In the genomic region with DNA sequence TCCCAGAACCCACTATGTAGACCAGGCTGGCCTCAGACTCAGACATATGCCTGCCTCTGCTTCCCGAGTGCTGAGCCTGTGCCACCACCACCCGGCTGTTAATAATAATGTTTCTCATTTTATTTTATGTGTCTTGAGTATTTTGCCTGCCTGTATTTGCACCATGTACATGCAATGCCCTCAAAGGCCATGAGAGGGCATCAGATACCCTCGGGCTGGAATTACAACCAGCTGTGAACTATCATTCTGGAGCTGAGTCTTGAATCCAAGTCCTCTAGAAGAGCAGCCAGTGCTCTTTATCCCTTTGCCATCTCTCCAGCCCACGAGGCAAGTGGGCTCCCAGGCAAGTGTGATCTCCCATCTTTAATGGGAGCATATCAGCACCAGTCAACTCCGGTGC, we compare ENCODE assay signal across 9 mouse cellular contexts. TPM values are rescaled to one million over a fixed set of nuclear protein-coding genes. Genes with fewer than 3 reads are reported as not detected.
DNase-seq lines count a peak whose midpoint lies in the region; ATAC-seq and TF ChIP-seq lines count a peak whose summit lies in the region.
"Had no signal": no experiment of that assay in that cellular context is flagged by ENCODE, and none has a peak within 500 bp of the region (broad histone marks: within the 10 kb centered on the region; RNA-seq: fewer than 3 reads in every experiment).

No protein-coding gene starts in this region.

- H3K9ac ChIP-seq in liver, adult 2 months (ENCODE audit: low read depth, low read length), result no peak overlapping the region
- no peak overlapping the region for H3K9ac ChIP-seq in liver, embryonic 12.5 days
- H3K9ac ChIP-seq in lung, postnatal 0 days (replicated peaks; ENCODE audit: low read depth), result no peak overlapping the region

- TF ChIP-seq CTCF in liver, adult 2 months (IDR thresholded peaks at IDR 0.05; ENCODE audit: low read depth, low read length), result peak; percentile 63
- TF ChIP-seq CTCF in lung, postnatal 0 days (IDR thresholded peaks at IDR 0.05), result peak; percentile 77

- no peak for TF ChIP-seq POLR2A in liver, adult 2 months (IDR thresholded peaks at IDR 0.05; ENCODE audit: extremely low read depth, insufficient read depth, low read length)

- peak; percentile 39 to 56 for DNase-seq in cerebellum, postnatal 10 days
- no peak for DNase-seq in cerebellum, postnatal 36 days
- peak; percentile 45 for DNase-seq in liver, adult 2 months (ENCODE audit: extremely low read depth, low read depth, low spot score)
- peak; percentile 45 for DNase-seq in WW6 (ENCODE audit: low read depth, low spot score)
- peak; percentile 42 for DNase-seq in lung, postnatal 0 days (ENCODE audit: low spot score)
- DNase-seq in cerebellum, adult 11 months, result no peak

- H3K27me3 ChIP-seq in liver, adult 2 months (ENCODE audit: control insufficient read depth, insufficient read depth, low read length), result no peaks in the 10 kb centered on the region
- H3K27me3 ChIP-seq in liver, embryonic 12.5 days (replicated peaks), result peaks cover 37% of the 10 kb centered on the region
- H3K27me3 ChIP-seq in lung, postnatal 0 days (replicated peaks; ENCODE audit: insufficient read depth, low read length), result no peaks in the 10 kb centered on the region

- no peak overlapping the region for H3K27ac ChIP-seq in liver, adult 2 months (replicated peaks; ENCODE audit: insufficient read depth, low read depth, low read length)
- H3K27ac ChIP-seq in liver, embryonic 12.5 days, result no peak overlapping the region
- no peak overlapping the region for H3K27ac ChIP-seq in lung, postnatal 0 days (ENCODE audit: low read length)

- no peaks in the 10 kb centered on the region for H3K36me3 ChIP-seq in liver, adult 2 months (ENCODE audit: control insufficient read depth, insufficient read depth, low read length)
- no peaks in the 10 kb centered on the region for H3K36me3 ChIP-seq in liver, embryonic 12.5 days
- no peaks in the 10 kb centered on the region for H3K36me3 ChIP-seq in lung, postnatal 0 days (ENCODE audit: insufficient read depth, low read length)

- no peaks in the 10 kb centered on the region for H3K9me3 ChIP-seq in liver, embryonic 12.5 days (replicated peaks)
- H3K9me3 ChIP-seq in lung, postnatal 0 days (ENCODE audit: low read length), result no peaks in the 10 kb centered on the region

- H3K79me2 ChIP-seq in liver, adult 2 months (ENCODE audit: control insufficient read depth, insufficient read depth, low read length), result no peaks in the 10 kb centered on the region

- no peak for ATAC-seq in liver, embryonic 12.5 days
- ATAC-seq in granulocyte monocyte progenitor cell, adult 5-6 weeks (replicated peaks; ENCODE audit: poor library complexity, severe bottlenecking), result peak; percentile 43
- ATAC-seq in lung, postnatal 0 days, result no peak

- TF ChIP-seq EP300 in lung, postnatal 0 days (IDR thresholded peaks at IDR 0.05), result no peak

- WGBS in liver, adult 2 months, result 17% methylated on average over 5 of the region's 5 CpGs
- 26% methylated on average over 5 of the region's 5 CpGs for WGBS in liver, embryonic 12.5 days (ENCODE audit: insufficient replicate concordance)
- WGBS in lung, postnatal 0 days, result 17% methylated on average over 5 of the region's 5 CpGs

- H3K4me1 ChIP-seq in liver, adult 2 months (ENCODE audit: control insufficient read depth, insufficient read depth, low read length), result no peaks in the 10 kb centered on the region
- no peaks in the 10 kb centered on the region for H3K4me1 ChIP-seq in liver, embryonic 12.5 days
- H3K4me1 ChIP-seq in lung, postnatal 0 days (ENCODE audit: insufficient read depth, low read depth, low read length), result no peaks in the 10 kb centered on the region

- no peak overlapping the region for H3K4me3 ChIP-seq in liver, adult 2 months (ENCODE audit: insufficient read depth, low read depth, low read length)
- H3K4me3 ChIP-seq in liver, embryonic 12.5 days, result no peak overlapping the region
- H3K4me3 ChIP-seq in lung, postnatal 0 days (ENCODE audit: low read depth, low read length), result no peak overlapping the region

- no peak overlapping the region for H3K4me2 ChIP-seq in liver, embryonic 12.5 days
- no peak overlapping the region for H3K4me2 ChIP-seq in lung, postnatal 0 days (replicated peaks; ENCODE audit: low read depth, low read length)

RNA-seq across cellular contexts. Expression of gene Slc46a1, which starts 10.2 kb away (rescaled TPM):
- total RNA-seq in liver, adult 2 months (2014; rRNA removed), result 36.2 and 38.0 TPM in 2 replicates
- polyA plus RNA-seq in liver, adult 2 months (2012; rRNA removed), result 133 and 146 TPM in 2 replicates
- polyA plus RNA-seq in liver, embryonic 12.5 days (2016; fragmentation: Nextera tagmentation; extraction: Ambion mirVana), result 5.7 and 6.3 TPM in 2 replicates
- 4.2 TPM in 1 of 2 replicates, not detected in the other for total RNA-seq in granulocyte monocyte progenitor cell, adult 5-6 weeks (2014; fragmentation: Nextera tagmentation)
- 1.9 and 2.7 TPM in 2 replicates for total RNA-seq in granulocyte monocyte progenitor cell, adult 5-6 weeks (2017)
- polyA plus RNA-seq in lung, postnatal 0 days (2015; fragmentation: Nextera tagmentation; extraction: Ambion mirVana), result 10.6 and 11.9 TPM in 2 replicates

RNA-seq across cellular contexts. Expression of gene Slc13a2, which starts 33.3 kb away (rescaled TPM):
- 0.65 and 1.9 TPM in 2 replicates for total RNA-seq in liver, adult 2 months (2014; rRNA removed)
- polyA plus RNA-seq in liver, adult 2 months (2012; rRNA removed), result 4.7 and 5.6 TPM in 2 replicates
- 0.05 TPM in 1 of 2 replicates, not detected in the other for polyA plus RNA-seq in liver, embryonic 12.5 days (2016; fragmentation: Nextera tagmentation; extraction: Ambion mirVana)
- not detected in 2 replicates for total RNA-seq in granulocyte monocyte progenitor cell, adult 5-6 weeks (2014; fragmentation: Nextera tagmentation)
- not detected in 2 replicates for total RNA-seq in granulocyte monocyte progenitor cell, adult 5-6 weeks (2017)
- polyA plus RNA-seq in lung, postnatal 0 days (2015; fragmentation: Nextera tagmentation; extraction: Ambion mirVana), result 0.43 and 0.51 TPM in 2 replicates
- total RNA-seq: hematopoietic stem cell, adult 5-6 weeks had no signal

RNA-seq across cellular contexts. Expression of gene Sarm1, which starts 42.2 kb away (rescaled TPM):
- total RNA-seq in liver, adult 2 months (2014; rRNA removed), result 0.09 and 0.34 TPM in 2 replicates
- polyA plus RNA-seq in liver, adult 2 months (2012; rRNA removed), result 0.21 and 0.24 TPM in 2 replicates
- 0.25 and 0.38 TPM in 2 replicates for polyA plus RNA-seq in liver, embryonic 12.5 days (2016; fragmentation: Nextera tagmentation; extraction: Ambion mirVana)
- total RNA-seq in granulocyte monocyte progenitor cell, adult 5-6 weeks (2014; fragmentation: Nextera tagmentation), result not detected in 2 replicates
- not detected in 2 replicates for total RNA-seq in granulocyte monocyte progenitor cell, adult 5-6 weeks (2017)
- polyA plus RNA-seq in lung, postnatal 0 days (2015; fragmentation: Nextera tagmentation; extraction: Ambion mirVana), result 0.16 and 0.27 TPM in 2 replicates

RNA-seq across cellular contexts. Expression of gene Vtn, which starts 43.6 kb away (rescaled TPM):
- total RNA-seq in liver, adult 2 months (2014; rRNA removed), result 2,089 and 2,597 TPM in 2 replicates
- 3,152 and 3,193 TPM in 2 replicates for polyA plus RNA-seq in liver, adult 2 months (2012; rRNA removed)
- 206 and 223 TPM in 2 replicates for polyA plus RNA-seq in liver, embryonic 12.5 days (2016; fragmentation: Nextera tagmentation; extraction: Ambion mirVana)
- not detected in 2 replicates for total RNA-seq in granulocyte monocyte progenitor cell, adult 5-6 weeks (2014; fragmentation: Nextera tagmentation)
- not detected in 2 replicates for total RNA-seq in granulocyte monocyte progenitor cell, adult 5-6 weeks (2017)
- polyA plus RNA-seq in lung, postnatal 0 days (2015; fragmentation: Nextera tagmentation; extraction: Ambion mirVana), result 10.1 and 11.3 TPM in 2 replicates
- total RNA-seq: hematopoietic stem cell, adult 5-6 weeks had no signal

RNA-seq across cellular contexts. Expression of gene Sebox, which starts 47.9 kb away (rescaled TPM):
- 0.34 and 0.37 TPM in 2 replicates for total RNA-seq in liver, adult 2 months (2014; rRNA removed)
- polyA plus RNA-seq in liver, adult 2 months (2012; rRNA removed), result 0.36 and 0.91 TPM in 2 replicates
- 0.12 TPM in 1 of 2 replicates, not detected in the other for polyA plus RNA-seq in liver, embryonic 12.5 days (2016; fragmentation: Nextera tagmentation; extraction: Ambion mirVana)
- total RNA-seq in granulocyte monocyte progenitor cell, adult 5-6 weeks (2014; fragmentation: Nextera tagmentation), result not detected in 2 replicates
- not detected in 2 replicates for total RNA-seq in granulocyte monocyte progenitor cell, adult 5-6 weeks (2017)
- not detected in 2 replicates for polyA plus RNA-seq in lung, postnatal 0 days (2015; fragmentation: Nextera tagmentation; extraction: Ambion mirVana)
- total RNA-seq: hematopoietic stem cell, adult 5-6 weeks had no signal

Comparison
In these comparisons a context has a peak if more than half of its experiments do, and no peak if none do; other contexts are left out.
1. DNase-seq: peak in cerebellum, postnatal 10 days (2 of 2), liver, adult 2 months (single experiment), WW6 (single experiment) and lung, postnatal 0 days (single experiment); none in cerebellum, postnatal 36 days (0 of 2) and cerebellum, adult 11 months (single experiment).
2. RNA of gene Slc46a1, which starts 10.2 kb away (polyA plus RNA-seq): 133 to 146 TPM in liver, adult 2 months; 10.6 to 11.9 TPM in lung, postnatal 0 days and 5.7 to 6.3 TPM in liver, embryonic 12.5 days; every median in the first group is over 10 times any median in the second.